Mouse (Mus musculus): ENCODE results near the gene Dph6.

GRCm38 (mm10) chr2:114624683-114625082 lies 30.1 kb downstream of the Dph6 start:
- TF ChIP-seq CTCF (IDR thresholded peaks at IDR 0.05; ENCODE audit: low read depth, low read length) (no peak), POLR2A (IDR thresholded peaks at IDR 0.05; ENCODE audit: borderline replicate concordance, low read depth, low read length) (no peak)

Data from bone marrow macrophage, adult 2 months (primary cell).